Mouse (Mus musculus) spleen, adult 2 months (tissue): ENCODE data around the gene Dnm2. TPM values are rescaled to one million over a fixed set of nuclear protein-coding genes. Genes with fewer than 3 reads are reported as not detected.
"Not testable (repeated sequence)": the region's sequence is repeated elsewhere in the genome, so short reads cannot be mapped to it uniquely, and the experiment has no call there.

ENCODE experiments used
- DNase-seq, 2 experiments: peaks; one replicate each; pipeline versions ENCODE4 v3.0.0 to v3.0.0-alpha.2; 2012 to 2021; ENCODE audit warnings: low spot score in 2 of 2, low read depth in 1 of 2
- H3K27ac ChIP-seq: fragments of 200-500 bp; 2 replicates; pipeline ENCODE4 v1.5.1; 2012; ENCODE audit warnings: low read length, inconsistent platforms; ENCODE audit not compliant: insufficient read depth
- H3K27me3 ChIP-seq: fragments of 200-500 bp; 2 replicates; pipeline ENCODE4 v1.6.1; 2012; ENCODE audit warnings: mild to moderate bottlenecking, moderate library complexity, low read length, inconsistent platforms; ENCODE audit not compliant: control insufficient read depth, insufficient read depth
- H3K36me3 ChIP-seq: fragments of 200-500 bp; 2 replicates; pipeline ENCODE4 v1.6.1; 2012; ENCODE audit warnings: mild to moderate bottlenecking, low read length, inconsistent platforms; ENCODE audit not compliant: control insufficient read depth, insufficient read depth
- H3K4me1 ChIP-seq: fragments of 200-500 bp; 2 replicates; pipeline ENCODE4 v1.6.1; 2011; ENCODE audit warnings: inconsistent platforms; ENCODE audit not compliant: control insufficient read depth, insufficient read depth, insufficient read length
- H3K4me3 ChIP-seq: fragments of 200-500 bp; 2 replicates; pipeline ENCODE4 v1.5.1; 2011; ENCODE audit warnings: mild to moderate bottlenecking, inconsistent platforms; ENCODE audit not compliant: insufficient read depth, insufficient read length; ENCODE audit errors: extremely low read depth
- CTCF ChIP-seq: fragments of 200-500 bp; IDR thresholded peaks from 2 replicates; pipeline ENCODE4 v1.5.1; 2011; ENCODE audit warnings: mild to moderate bottlenecking, inconsistent platforms; ENCODE audit not compliant: insufficient read depth, insufficient read length, insufficient replicate concordance; ENCODE audit errors: extremely low read depth
- POLR2A ChIP-seq: fragments of 200-500 bp; IDR thresholded peaks from 2 replicates; pipeline ENCODE4 v1.6.1; 2011; ENCODE audit warnings: low read depth, low read length, inconsistent platforms
- WGBS: fragments of 180-500 bp; shearing (Covaris S2); methylation state at CpG from one replicate; pipeline ENCODE4 v1.1.7; 2018; 5-methylcytosine and 5-hydroxymethylcytosine counted together
- polyA plus RNA-seq: library from polyadenylated mRNA; depleted of rRNA; stranded (reverse); fragments of >200 nt; gene quantifications from 2 replicates; pipeline ENCODE4 v1.2.3, GENCODE M21; 2012

The Dnm2 gene
- polyA plus RNA-seq, 1 experiment: 223 TPM

- Histone ChIP-seq H3K27ac (no peak overlapping the region), H3K36me3 (peaks cover 72% of the 10 kb centered on the region), H3K4me3 (no peak overlapping the region), H3K27me3 (no peaks in the 10 kb centered on the region), H3K4me1 (no peaks in the 10 kb centered on the region)
- TF ChIP-seq CTCF (no peak), POLR2A (no peak)
- WGBS: 98% methylated on average over 6 of the region's 6 CpGs
- no peak for DNase-seq
Observed at GRCm38 (mm10) chr9:21477707-21478106, 53.0 kb downstream of the Dnm2 start.

- Histone ChIP-seq H3K27me3 (no peaks in the 10 kb centered on the region), H3K4me1 (no peaks in the 10 kb centered on the region), H3K27ac (no peak overlapping the region), H3K4me3 (no peak overlapping the region), H3K36me3 (peaks cover 49% of the 10 kb centered on the region)
- WGBS: 96% methylated on average over 4 of the region's 4 CpGs
- DNase-seq: no peak
- TF ChIP-seq CTCF (no peak), POLR2A (no peak)
Observed at GRCm38 (mm10) chr9:21484065-21484464, 59.4 kb downstream of the Dnm2 start.

DNA sequence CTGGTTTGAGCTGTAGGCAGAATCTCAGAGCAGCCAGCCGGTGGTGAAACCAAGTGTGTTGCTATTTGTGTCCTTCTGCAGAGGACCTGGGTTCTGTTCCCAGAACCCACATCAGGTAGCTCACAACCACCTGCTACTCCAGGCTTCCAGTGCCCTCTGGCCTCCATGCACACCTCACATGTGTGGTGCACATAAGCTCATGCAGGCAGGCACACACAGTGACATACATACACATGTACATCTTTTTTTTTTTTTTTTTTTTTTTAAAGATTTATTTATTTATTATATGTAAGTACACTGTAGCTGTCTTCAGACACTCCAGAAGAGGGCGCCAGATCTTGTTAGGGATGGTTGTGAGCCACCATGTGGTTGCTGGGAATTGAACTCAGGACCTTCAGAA, 63.5 kb downstream of the Dnm2 start:
- DNase-seq, H3K27ac ChIP-seq, H3K27me3 ChIP-seq, H3K4me1 ChIP-seq, H3K4me3 ChIP-seq: not testable (repeated sequence)
- 97% methylated on average over 1 of the region's 2 CpGs for WGBS
- H3K36me3 ChIP-seq: peaks cover 45% of the 10 kb centered on the region

DNA sequence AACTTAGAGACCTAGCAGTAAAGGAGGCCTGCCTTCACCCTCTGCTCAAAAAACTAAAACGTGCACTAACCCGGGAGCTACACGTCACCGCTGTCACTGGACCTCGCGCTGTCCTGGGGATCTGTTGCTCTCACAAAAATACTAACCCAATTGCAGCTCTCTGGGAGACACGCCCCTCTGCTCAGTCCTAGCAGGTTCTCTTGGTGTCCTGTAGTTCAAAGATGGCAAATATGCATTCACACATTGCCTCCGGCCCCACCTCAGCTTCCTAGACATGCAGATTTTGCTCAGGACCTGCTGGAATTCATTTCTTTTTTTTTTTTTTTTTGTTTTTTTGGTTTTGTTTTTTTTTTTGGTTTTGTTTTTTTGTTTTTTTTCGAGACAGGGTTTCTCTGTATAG, 66.0 kb downstream of the Dnm2 start:
- H3K36me3 ChIP-seq: peaks cover 36% of the 10 kb centered on the region
- TF ChIP-seq CTCF (no peak), POLR2A (no peak)
- H3K4me1 ChIP-seq: no peaks in the 10 kb centered on the region
- no peak overlapping the region for H3K27ac ChIP-seq
- no peak overlapping the region for H3K4me3 ChIP-seq
- DNase-seq: no peak
- 95% methylated on average over 9 of the region's 9 CpGs for WGBS
- H3K27me3 ChIP-seq: no peaks in the 10 kb centered on the region

GRCm38 (mm10) chr9:21493907-21494306, 69.2 kb downstream of the Dnm2 start:
- DNase-seq: no peak
- Histone ChIP-seq H3K27ac (no peak overlapping the region), H3K36me3 (peaks cover 39% of the 10 kb centered on the region), H3K27me3 (no peaks in the 10 kb centered on the region), H3K4me1 (no peaks in the 10 kb centered on the region), H3K4me3 (no peak overlapping the region)
- 91% methylated on average over 2 of the region's 2 CpGs for WGBS
- TF ChIP-seq CTCF (no peak), POLR2A (no peak)

- Histone ChIP-seq H3K27ac (no peak overlapping the region), H3K4me1 (no peaks in the 10 kb centered on the region), H3K36me3 (peaks cover 44% of the 10 kb centered on the region), H3K4me3 (no peak overlapping the region), H3K27me3 (no peaks in the 10 kb centered on the region)
- DNase-seq: no peak
- TF ChIP-seq CTCF (no peak), POLR2A (no peak)
- 97% methylated on average over 9 of the region's 9 CpGs for WGBS
Observed at GRCm38 (mm10) chr9:21494726-21495125, 70.0 kb downstream of the Dnm2 start.

GRCm38 (mm10) chr9:21496308-21497049, 71.8 kb downstream of the Dnm2 start:
- no peak for DNase-seq
- H3K4me3 ChIP-seq: no peak overlapping the region
- H3K27me3 ChIP-seq: no peaks in the 10 kb centered on the region
- H3K36me3 ChIP-seq: peaks cover 40% of the 10 kb centered on the region
- H3K4me1 ChIP-seq: no peaks in the 10 kb centered on the region
- H3K27ac ChIP-seq: no peak overlapping the region
- 87% methylated on average over 19 of the region's 19 CpGs for WGBS
- TF ChIP-seq CTCF (no peak), POLR2A (no peak)
